Mouse (Mus musculus) limb, embryonic 14.5 days (tissue): ENCODE data around the gene Ptges3l. TPM values are rescaled to one million over a fixed set of nuclear protein-coding genes. Genes with fewer than 3 reads are reported as not detected.
A peak's percentile ranks its signal among the peaks of the same experiment; 100 is the strongest.
"Not testable (repeated sequence)": the region's sequence is repeated elsewhere in the genome, so short reads cannot be mapped to it uniquely, and the experiment has no call there.

Experiments used
- ATAC-seq: fragments of 200-750 bp; cut with Nextera tagmentation; 2 replicates; pipeline ENCODE4 v1.8.0; 2017; ENCODE audit warnings: low read depth, moderate number of reproducible peaks, moderate TSS enrichment; ENCODE audit not compliant: low FRiP score
- DNase-seq: peaks from one replicate; pipeline ENCODE4 v3.0.0-alpha.2; 2015; ENCODE audit warnings: low spot score
- H3K27ac ChIP-seq: fragments of 300-500 bp; sonication (generic); replicated peaks from 2 replicates; pipeline ENCODE4 v1.5.1; 2014; ENCODE audit warnings: low read depth, mild to moderate bottlenecking, low read length, moderate library complexity, mixed read lengths
- H3K27me3 ChIP-seq: fragments of 300-500 bp; sonication (generic); 2 replicates; pipeline ENCODE4 v1.6.1; 2014; ENCODE audit warnings: low read length, mixed read lengths; ENCODE audit not compliant: control insufficient read depth, insufficient read depth
- H3K36me3 ChIP-seq: fragments of 300-500 bp; sonication (generic); 2 replicates; pipeline ENCODE4 v1.6.1; 2014; ENCODE audit warnings: mild to moderate bottlenecking, low read length, moderate library complexity, mixed read lengths; ENCODE audit not compliant: control insufficient read depth, insufficient read depth
- H3K4me1 ChIP-seq: fragments of 300-500 bp; sonication (generic); 2 replicates; pipeline ENCODE4 v1.6.1; 2014; ENCODE audit warnings: antibody characterized with exemption, low read length, mixed read lengths; ENCODE audit not compliant: control insufficient read depth, insufficient read depth
- H3K4me2 ChIP-seq: fragments of 300-500 bp; sonication (generic); replicated peaks from 2 replicates; pipeline ENCODE4 v1.6.1; 2014; ENCODE audit warnings: low read depth, mild to moderate bottlenecking, low read length, moderate library complexity; ENCODE audit not compliant: severe bottlenecking
- H3K4me3 ChIP-seq: fragments of 300-500 bp; sonication (generic); replicated peaks from 2 replicates; pipeline ENCODE4 v1.5.1; 2014; ENCODE audit warnings: low read length
- H3K9ac ChIP-seq: fragments of 300-500 bp; sonication (generic); 2 replicates; pipeline ENCODE4 v1.6.1; 2014; ENCODE audit warnings: mild to moderate bottlenecking, low read depth, low read length, moderate library complexity; ENCODE audit not compliant: severe bottlenecking
- H3K9me3 ChIP-seq: fragments of 300-500 bp; sonication (generic); 2 replicates; pipeline ENCODE4 v1.6.1; 2016; ENCODE audit warnings: low read length; ENCODE audit not compliant: control insufficient read depth
- POLR2A ChIP-seq: fragments of 200-500 bp; IDR thresholded peaks from 2 replicates; pipeline ENCODE4 v1.8.0; 2012; ENCODE audit warnings: inconsistent platforms, mild to moderate bottlenecking, moderate library complexity, borderline replicate concordance; ENCODE audit not compliant: insufficient read depth, insufficient read length; ENCODE audit errors: extremely low read depth
- WGBS: fragments of 180-500 bp; shearing (Covaris S2); extraction: QIAGEN DNeasy Blood & Tissue Kit; methylation state at CpG from one replicate; pipeline ENCODE4 v1.1.7; 2014; 5-methylcytosine and 5-hydroxymethylcytosine counted together
- polyA plus RNA-seq, 2 experiments: library from polyadenylated mRNA; depleted of rRNA in 1 of 2; stranded (reverse) in 1 of 2; unstranded in 1 of 2; fragments of >200 nt; fragmentation: Nextera tagmentation in 1 of 2; extraction: Ambion mirVana in 1 of 2; gene quantifications; 2 replicates each; pipeline versions ENCODE4 v1.2.1 to v1.2.3; 2012 to 2014

Gene Ptges3l
- polyA plus RNA-seq, 2 experiments, result 20.5 to 27.5 TPM

DNA sequence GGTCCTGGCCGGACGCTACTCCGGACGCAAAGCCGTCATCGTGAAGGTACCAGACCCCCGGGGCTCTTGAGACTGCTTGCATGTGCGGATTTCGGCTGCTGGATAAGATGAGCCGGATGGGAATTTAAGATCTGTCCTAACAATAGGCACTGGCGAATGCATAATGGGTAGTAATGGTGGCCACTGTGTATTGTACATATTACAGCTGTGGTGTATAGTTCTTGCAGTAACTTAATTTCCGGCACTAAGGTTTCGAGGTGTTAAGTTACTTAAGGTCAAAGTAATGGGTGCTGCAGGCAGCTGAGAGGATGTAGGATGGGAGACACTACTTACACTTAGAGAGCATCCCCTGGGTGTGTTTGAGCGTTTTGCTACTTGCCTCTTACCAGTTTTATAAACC is 17.6 kb upstream of the Ptges3l start:
- Histone ChIP-seq H3K9me3 (no peaks in the 10 kb centered on the region), H3K27ac (peak overlapping the region; percentile 95), H3K4me3 (peak overlapping the region; percentile 81), H3K27me3 (no peaks in the 10 kb centered on the region), H3K4me1 (peaks cover 8% of the 10 kb centered on the region), H3K9ac (peak overlapping the region; percentile 97), H3K36me3 (peaks cover 29% of the 10 kb centered on the region), H3K4me2 (peak overlapping the region; percentile 82)
- ATAC-seq (no peak), DNase-seq (no peak)
- 2% methylated on average over 14 of the region's 14 CpGs for WGBS
- TF ChIP-seq POLR2A, result no peak

DNA sequence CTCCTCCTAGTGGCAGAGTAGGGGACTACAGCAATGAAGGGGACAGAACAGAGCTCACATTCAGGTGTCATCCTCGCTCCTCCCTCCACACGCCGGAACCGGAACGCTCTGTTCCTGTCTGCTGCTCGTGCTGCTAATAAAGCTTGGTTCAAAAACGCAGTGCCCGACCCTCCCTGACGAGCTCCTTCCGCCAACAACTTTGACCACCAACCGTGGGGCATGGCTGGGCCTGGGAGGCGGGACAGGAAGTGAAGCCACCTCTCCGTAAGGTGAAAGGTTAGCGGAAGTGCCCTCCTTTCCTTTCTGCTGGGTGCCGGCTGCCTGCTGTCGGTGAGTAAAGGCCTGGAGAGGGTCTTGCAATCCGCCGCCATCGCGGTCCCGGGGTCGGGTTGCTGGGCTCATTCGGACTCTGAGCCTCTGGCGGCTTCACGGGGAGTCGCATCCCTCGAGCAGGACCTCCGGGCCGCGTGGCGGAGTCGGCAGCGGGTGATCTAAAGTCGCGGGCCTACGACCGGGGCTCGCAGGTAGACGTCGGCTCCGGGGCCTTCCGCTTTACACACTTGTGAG is 17.1 kb upstream of the Ptges3l start, which contains the start of gene Rpl27:
Gene Rpl27, plus strand, starts transcription at position 172 of the 567 bp plus-strand sequence.
- Histone ChIP-seq H3K27me3 (no peaks in the 10 kb centered on the region), H3K27ac (peak within 1 kb of the TSS; percentile 95), H3K4me3 (peak within 1 kb of the TSS; percentile 81), H3K4me2 (peak within 1 kb of the TSS; percentile 82), H3K9me3 (no peaks in the 10 kb centered on the region), H3K9ac (peak within 1 kb of the TSS; percentile 97), H3K4me1 (peaks cover 8% of the 10 kb centered on the region), H3K36me3 (peaks cover 29% of the 10 kb centered on the region)
- ATAC-seq (peak; percentile 97), DNase-seq (peak; percentile 99)
- under 1% methylated on average over 42 of the region's 42 CpGs for WGBS
- TF ChIP-seq POLR2A, result 0 out of 2 replicates have a peak, but pooled peaks have one; percentile 29

DNA sequence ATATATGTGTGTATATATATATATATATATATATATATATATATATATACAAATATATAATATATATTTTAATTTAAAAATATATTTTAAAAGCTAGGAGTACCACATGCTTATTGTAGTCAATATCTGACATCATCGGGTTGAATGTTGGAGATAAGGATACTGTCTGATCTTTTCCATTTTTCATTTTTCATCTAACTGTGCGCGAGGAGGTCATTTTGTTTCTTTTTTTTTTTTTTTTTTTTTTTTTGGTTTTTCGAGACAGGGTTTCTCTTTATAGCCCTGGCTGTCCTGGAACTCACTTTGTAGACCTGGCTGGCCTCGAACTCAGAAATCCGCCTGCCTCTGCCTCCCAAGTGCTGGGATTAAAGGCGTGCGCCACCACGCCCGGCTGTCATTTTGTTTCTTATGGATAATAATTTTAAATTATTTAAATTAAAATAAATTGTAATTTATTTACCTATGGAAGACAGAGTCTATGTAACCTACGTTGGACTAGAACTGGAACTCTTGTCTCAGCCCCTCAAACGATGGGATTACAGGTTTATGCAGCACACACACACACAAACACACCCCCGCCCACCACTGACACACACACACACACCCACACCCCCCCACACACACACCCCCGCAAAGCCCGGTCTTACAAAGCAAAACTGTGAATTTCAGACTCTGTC is 16.5 kb upstream of the Ptges3l start:
- H3K9ac ChIP-seq, H3K27ac ChIP-seq, DNase-seq, H3K4me1 ChIP-seq, ATAC-seq, H3K27me3 ChIP-seq, H3K9me3 ChIP-seq: not testable (repeated sequence)
- 37% methylated on average over 14 of the region's 15 CpGs for WGBS
- peaks cover 29% of the 10 kb centered on the region for H3K36me3 ChIP-seq
- H3K4me2 ChIP-seq, result peak overlapping the region; percentile 47
- peak overlapping the region; percentile 81 for H3K4me3 ChIP-seq

DNA sequence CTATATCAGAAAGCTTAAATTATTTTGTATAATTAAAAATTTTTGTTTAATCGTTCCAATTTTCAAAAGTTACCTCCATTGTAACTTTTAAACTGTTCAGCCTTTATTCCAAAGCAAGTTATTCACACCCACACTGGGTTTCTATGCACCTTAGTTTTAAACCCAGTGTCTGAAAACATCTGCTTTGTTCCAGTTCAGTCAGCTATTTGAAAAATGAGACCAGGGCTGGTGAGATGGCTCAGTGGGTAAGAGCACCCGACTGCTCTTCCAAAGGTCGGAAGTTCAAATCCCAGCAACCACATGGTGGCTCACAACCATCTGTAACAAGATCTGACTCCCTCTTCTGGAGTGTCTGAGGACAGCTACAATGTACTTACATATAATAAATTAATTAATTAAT is 12.9 kb upstream of the Ptges3l start:
- not testable (repeated sequence) for H3K27ac ChIP-seq, H3K4me3 ChIP-seq, DNase-seq, H3K4me2 ChIP-seq, H3K9ac ChIP-seq, H3K27me3 ChIP-seq, H3K4me1 ChIP-seq, ATAC-seq, H3K9me3 ChIP-seq
- peaks cover 30% of the 10 kb centered on the region for H3K36me3 ChIP-seq
- whole genome bisulfite sequencing, result 54% methylated on average over 3 of the region's 3 CpGs

DNA sequence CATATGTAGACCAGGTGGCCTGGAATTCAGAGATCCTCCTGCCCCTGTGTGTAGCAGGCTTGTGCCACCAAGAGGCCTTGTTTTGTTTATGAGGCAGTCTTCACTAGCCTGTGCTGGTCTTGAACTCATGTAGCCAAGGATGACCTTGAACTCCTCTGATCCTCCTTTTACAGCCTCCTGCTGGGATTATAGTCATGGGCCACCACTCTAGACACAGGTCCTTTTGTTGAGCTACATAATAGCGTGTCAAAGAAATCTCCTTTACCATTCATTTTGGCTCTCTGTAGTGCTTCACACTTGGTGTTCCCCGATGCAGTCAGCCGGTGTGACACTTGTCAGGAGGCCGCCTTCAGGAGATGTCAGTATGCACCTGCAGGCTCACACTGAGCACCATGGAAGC is 11.8 kb upstream of the Ptges3l start:
- Histone ChIP-seq H3K27ac (no peak overlapping the region), H3K4me2 (no peak overlapping the region), H3K9me3 (no peaks in the 10 kb centered on the region), H3K4me3 (no peak overlapping the region), H3K4me1 (no peaks in the 10 kb centered on the region), H3K36me3 (peaks cover 41% of the 10 kb centered on the region), H3K27me3 (no peaks in the 10 kb centered on the region), H3K9ac (no peak overlapping the region)
- DNase-seq, result no peak
- 87% methylated on average over 4 of the region's 4 CpGs for WGBS
- no peak for ATAC-seq
- no peak for TF ChIP-seq POLR2A

DNA sequence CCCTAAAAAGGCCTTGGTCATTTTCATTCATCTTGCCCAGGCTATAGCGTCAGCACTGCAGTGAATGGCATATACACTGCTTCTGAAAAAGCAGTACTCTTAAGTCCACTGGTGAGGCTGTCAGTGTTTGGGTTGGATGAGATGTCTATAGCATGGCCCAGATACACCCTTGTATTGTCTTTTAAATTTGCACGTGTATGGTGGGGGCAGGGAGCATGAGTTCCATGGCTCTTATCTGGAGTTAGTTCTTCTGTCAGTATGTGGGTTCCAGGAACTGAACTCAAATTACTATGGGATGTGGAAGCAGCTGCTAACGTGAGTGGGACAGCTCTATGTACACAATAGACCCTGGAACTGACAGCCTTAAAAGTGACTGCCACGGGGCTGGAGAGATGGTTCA is 10.7 kb upstream of the Ptges3l start:
- Histone ChIP-seq H3K4me2 (no peak overlapping the region), H3K27ac (no peak overlapping the region), H3K9me3 (no peaks in the 10 kb centered on the region), H3K4me3 (no peak overlapping the region), H3K27me3 (no peaks in the 10 kb centered on the region), H3K9ac (no peak overlapping the region), H3K4me1 (no peaks in the 10 kb centered on the region), H3K36me3 (peaks cover 51% of the 10 kb centered on the region)
- ATAC-seq (no peak), DNase-seq (no peak)
- 82% methylated on average over 4 of the region's 4 CpGs for WGBS
- no peak for TF ChIP-seq POLR2A
